Mouse (Mus musculus) forelimb bud, embryonic 11.5 days (tissue): Measurements from ENCODE around the gene Lrrc71.

ENCODE experiments used
- DNase-seq: peaks from one replicate; pipeline ENCODE4 v3.0.0-alpha.2; 2012; ENCODE audit warnings: low read depth, low spot score

Lrrc71 gene

DNA sequence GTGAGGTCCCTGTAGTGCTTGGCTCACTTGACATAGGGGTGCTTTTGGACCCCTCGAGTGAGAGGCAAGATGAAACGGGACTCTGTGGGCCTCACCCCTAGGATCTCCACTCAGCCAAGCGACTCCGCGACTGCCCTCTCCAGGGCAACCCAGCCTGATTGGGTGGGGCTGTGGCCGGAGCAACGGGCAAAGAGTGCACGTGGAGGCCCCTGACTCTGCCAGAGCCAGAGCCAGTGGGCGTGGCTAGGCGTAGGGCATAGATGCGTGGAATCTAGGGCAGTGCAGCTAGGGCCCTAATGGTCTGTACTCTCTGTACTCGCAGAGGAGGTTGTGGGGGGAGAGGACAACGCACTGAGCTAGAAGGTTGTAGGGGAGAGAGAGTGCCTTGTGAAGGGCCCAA lies at the start of gene Lrrc71:
Gene Lrrc71 (minus strand): TSS at position 195 of the 400 bp plus-strand sequence.
- DNase-seq: no peak

DNA sequence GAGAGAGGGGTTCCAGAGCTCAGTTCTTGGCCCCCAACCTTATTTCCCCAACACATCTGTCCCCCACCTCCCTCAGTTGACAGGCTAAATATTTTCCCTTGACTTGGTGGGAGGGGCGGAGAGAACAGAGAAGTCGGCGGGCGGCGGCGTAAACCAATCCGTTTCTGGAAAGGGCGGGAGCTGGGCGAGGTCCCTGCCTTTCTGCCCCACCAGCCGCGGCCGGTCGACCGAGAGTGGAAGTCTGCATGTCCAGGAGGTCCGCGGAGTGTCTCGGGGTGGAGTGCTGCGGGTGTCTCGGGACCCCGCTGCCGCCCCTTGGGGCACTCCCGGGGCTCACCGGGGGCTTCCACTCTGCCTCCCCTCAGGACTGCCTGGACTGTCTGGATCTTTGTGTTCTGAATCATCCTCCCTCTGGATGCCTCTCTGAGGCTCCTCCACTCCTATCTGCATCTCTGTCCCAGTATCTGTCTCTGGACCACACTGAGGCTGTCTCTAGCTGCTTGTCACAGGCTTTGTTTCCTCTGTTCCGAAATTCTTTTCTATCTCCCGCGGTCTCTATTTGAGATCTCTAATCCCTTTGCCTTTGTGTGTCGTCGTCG lies 48.4 kb upstream of the Lrrc71 start, which contains the start of gene Insrr:
Gene Insrr (plus strand): TSS at position 216 of the 599 bp plus-strand sequence.
- no peak for DNase-seq

DNA sequence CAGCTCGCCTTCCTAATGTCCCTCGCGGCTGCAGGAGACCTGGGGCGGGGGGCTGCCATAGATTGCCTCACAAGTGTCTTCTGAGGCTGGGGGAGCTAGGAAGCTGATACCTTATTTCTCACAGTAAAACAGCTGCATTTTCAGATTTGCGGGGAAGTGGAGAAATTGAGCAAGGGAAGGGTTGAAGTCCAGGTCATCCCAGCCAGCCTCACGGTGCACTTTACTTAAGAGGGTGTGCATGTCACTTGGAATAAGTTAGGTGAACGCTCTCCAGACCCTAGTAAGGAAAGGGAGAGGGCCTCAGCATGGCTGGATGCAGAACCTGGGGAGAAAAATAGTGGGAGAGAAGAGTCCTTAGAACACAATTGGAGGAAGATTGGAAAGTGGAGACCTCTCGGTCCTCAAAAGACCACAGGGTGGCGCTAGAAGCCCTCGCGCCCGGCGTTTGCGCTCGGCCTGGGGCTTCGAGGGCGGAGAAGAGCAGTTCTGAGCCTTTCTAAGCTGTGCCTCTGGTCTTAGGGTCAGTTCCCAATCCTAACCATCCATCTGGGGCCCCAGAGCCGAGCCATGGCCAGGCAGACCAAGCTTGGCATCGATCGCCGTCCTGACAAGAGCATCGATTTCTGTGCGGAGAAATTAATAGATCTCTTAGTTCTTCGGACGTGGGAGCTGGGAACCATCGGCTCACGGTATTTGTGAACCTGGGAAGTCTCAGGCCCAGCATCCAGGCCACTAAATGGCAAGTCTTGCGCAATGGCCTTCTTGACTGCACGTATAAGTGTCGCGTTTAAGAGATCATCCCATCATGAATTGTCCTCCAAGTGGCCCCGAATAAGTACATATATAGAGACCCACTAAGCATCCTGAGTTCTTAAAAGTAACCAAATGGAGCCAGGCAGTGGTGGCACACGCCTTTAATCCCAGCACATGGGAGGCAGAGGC lies 47.2 kb upstream of the Lrrc71 start:
- DNase-seq: peak; percentile 69

DNA sequence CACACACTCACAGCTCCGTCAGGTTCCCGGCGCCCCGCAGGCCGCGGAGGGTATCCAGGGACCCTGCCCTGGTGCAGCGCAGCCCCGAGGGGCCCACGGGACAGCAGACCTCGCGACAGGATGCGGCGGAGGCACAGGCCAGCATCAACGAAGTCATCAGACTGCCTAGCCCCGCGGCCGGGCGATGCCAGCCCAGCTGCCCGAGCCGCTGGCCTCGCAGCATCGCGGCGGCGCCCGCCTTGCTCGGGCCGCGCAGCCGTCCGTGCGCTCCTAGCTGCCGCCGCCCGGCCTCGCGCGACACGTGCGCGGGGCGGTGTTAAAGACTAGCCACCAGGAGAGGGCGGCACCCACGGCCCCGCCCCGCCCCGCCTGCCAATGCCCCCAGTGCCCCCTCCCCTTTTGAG lies 46.5 kb upstream of the Lrrc71 start, which contains the start of gene Ntrk1:
Gene Ntrk1 (minus strand): TSS at position 241 of the 404 bp plus-strand sequence.
- DNase-seq: no peak

DNA sequence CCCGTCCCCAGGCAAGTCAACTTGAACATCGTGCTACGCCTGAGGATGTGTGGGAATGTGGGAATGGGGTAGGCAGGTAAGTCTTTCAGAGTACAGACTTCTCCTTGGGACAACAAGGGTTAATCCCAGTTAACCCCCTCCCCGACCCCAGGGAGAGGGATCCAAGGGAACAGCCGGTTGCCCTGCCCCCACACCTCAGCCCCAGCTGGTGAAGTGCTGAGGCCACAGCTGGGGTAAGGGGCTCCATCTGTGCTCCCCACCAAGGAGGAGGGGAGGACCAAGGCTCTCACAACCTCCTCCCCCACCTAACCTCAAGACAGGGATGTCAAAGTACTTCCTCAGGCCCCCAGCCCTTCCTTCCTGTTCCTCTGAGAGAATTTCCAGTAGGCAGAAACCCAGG lies 41.3 kb upstream of the Lrrc71 start:
- no peak for DNase-seq

- DNase-seq: no peak
These were observed 40.8 kb upstream of the Lrrc71 start for GRCm38 (mm10) chr3:87789248-87789647.

DNA sequence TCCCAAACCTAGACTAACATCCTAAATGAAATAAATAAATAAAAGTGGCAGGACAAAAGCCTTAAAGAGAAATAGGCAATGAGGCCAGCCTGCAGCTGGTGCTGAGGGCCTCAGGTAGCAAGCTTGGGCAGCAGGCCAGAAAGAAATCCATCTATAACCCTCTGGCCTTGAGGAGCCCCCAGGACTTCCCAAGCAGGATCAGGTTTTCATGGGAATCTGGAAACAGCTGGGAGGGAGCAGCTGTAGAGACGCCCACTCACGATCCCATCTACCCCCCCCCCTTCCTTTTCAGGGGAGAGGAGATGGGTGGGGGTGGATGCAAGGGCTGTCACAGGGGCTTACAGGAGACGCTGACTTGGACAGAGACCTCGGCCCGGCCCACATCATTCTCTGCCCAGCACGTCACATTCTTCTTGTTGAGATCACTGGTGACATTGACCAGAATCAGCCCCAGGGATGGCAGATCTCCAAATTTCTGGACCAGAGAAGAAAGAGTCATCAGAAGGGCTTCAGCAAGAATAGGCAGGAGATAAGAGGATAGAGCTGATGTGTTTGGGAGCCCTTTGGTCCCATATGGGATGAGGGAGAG lies 37.3 kb upstream of the Lrrc71 start:
- no peak for DNase-seq

DNA sequence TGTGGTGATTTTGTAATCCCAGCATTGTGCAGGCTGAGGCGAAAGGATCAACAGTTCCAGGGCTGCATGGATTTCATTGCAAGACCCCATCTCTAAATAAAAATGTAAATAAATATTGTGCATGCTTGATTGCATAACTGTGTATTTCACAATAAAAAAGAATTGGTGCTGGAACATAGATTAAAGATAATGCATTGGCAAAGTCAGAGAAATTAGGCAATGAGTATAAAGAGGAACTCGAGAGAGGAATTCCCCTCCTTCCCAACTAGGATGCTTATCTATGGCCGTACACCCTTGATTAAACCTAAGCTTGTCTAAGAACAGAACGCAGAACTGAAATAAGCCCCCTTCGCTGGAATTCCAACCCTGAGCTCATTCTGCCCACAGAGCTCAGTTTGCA lies 36.7 kb upstream of the Lrrc71 start:
- DNase-seq: no peak

DNA sequence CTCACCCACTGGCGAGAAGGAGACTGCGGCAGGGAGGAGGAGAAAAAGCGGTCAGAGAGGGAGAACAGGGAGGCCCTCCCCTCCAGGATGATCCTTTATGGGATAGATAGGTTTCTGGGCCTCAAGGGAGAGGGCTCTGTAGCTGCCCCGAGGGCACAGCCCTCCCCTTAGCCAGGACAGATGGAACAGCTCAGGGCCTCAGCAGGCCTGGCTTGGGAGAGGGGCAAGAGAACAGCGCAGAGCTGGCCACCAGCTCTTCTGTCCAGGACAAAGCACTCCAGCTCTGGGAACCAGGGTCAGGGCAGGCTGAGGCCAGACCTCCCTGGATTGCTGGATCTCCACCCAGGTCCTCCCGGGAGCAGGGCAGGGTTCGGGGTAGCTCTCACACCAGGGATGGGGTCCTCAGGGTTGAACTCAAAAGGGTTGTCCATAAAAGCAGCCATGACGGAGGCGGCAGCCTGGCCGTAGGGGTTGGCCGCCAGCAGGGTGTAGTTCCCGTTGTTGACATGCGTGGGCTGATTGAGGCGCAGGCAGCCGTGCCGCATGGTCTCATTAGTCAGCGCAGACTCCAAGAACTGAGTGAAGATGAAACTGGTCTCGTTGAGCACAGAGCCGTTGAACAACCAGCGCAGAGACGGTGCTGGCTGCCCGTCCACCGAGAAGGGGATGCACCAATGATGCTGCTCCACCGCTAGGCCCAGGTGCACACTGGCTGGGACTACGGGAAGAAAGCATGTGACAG lies 35.0 kb upstream of the Lrrc71 start:
- no peak for DNase-seq

DNA sequence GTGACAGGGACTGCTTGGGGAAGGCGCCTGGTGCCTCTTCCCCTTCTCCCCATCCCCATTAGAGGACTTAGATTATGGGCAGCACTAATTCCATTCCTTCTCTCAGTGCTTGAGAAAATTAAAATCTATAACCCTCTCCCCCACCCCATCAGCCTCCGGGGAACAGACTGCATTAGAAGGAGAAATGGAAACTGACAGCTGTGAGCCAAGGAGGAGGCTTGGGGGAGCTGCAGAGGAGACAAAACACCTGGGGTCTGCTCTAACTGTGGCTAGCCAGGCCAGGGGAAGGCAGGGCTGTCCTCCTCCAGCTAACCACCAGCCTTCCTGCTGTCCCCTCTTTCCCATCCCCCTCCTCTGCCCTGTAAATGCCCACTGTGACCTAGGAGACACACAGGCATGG lies 30.7 kb upstream of the Lrrc71 start:
- DNase-seq: no peak

DNA sequence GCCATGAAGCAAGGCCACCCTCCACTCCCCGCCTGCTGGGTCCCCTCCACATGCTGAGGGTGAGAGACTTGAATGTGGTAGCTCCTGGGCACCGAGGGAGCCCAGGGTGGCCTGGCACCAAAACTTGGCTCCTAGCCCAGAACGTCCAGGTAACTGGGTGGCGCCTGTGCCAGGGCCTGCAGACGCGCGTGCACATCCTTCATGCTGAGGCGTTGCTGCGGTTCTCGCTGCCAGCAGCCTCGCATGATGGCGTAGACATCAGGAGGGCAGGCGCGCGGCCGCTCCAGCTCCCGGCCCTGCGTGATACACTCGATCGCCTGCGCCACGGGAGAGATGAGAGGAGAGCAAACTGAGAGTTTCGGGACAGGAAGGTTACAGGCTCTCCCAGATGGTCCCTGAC lies 29.9 kb upstream of the Lrrc71 start:
- DNase-seq: no peak

DNA sequence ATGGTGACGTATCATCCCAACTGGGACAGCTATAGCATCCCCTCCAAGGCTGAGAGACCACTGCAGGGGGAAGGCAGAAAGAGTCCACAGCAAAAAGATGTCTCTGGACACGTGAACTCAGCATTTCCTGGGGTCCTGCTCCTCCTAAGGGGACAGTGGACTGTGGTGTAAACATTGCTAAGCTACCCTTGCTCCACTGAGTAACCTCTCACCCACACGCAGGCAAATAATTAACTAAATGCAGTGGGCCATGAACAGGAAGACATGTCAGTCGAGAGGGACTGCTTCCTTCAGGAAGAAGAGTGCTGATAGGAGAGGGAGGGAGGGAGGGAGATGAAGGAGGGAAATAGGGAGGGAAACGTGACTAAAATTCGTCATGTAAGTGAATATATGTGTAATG lies 22.7 kb upstream of the Lrrc71 start:
- no peak for DNase-seq

GRCm38 (mm10) chr3:87770280-87770679 lies 21.9 kb upstream of the Lrrc71 start:
- peak; percentile 80 for DNase-seq

- DNase-seq: no peak
These were observed 21.1 kb upstream of the Lrrc71 start for GRCm38 (mm10) chr3:87769506-87769905.

DNA sequence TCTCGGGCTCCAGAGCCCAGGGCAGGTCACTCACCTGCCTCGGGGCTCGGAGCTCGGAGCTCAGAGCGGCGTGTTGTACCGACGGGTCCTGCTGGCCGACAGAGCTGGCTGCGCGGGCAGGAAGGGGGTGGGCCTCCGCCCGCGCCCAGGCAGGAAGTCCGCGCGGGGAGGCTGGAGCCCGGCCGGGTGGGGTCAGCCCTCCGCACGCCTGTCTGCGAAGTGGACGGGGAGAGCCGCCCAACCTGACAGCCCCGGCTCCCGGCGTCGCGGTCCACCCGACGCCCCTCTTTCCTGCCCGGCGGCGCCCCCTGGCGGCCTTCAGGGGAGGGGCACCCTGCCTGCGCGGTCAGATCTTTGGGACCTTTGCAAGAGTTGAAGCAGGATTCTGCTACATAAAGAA lies 20.4 kb upstream of the Lrrc71 start:
- peak; percentile 83 for DNase-seq

DNA sequence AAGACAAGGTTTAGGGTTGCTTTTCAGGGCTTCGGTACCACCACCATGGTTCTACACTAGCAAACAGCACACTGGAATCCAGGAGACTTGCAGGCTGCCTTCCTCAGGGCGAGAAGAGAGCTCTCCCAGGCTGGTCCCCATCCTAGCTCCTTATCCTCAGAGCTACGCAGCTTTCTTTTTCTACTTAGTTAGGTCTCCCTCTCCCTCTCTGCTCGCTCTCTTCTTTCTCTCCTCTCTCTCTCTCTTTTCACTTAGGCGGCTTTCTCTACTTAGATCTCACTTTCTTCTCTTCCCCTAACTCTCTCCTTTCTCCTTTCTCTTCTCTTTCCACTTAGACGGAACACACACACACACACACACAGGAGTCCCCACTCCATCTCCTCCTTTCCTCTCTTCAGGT lies 20.0 kb upstream of the Lrrc71 start:
- DNase-seq: no peak

GRCm38 (mm10) chr3:87767764-87768163 lies 19.3 kb upstream of the Lrrc71 start:
- no peak for DNase-seq

DNA sequence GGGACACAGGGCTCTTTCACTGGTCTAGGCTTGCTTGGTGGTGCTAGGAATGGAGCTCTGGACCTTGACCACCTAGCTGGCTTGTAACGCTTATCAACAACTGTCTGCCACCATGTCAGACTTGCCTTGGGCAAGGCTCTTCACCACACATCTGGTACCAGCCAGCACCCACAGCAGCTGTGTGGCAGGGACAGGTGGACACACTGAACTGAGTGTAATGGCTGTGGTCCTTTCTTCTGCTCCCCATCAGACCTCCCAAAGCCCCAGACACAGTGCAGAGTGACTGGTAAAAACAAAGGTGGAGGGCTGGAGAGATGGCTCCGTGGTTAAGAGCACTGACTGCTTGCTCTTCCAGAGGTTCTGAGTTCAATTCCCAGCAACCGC lies 17.9 kb upstream of the Lrrc71 start:
- DNase-seq: no peak

DNA sequence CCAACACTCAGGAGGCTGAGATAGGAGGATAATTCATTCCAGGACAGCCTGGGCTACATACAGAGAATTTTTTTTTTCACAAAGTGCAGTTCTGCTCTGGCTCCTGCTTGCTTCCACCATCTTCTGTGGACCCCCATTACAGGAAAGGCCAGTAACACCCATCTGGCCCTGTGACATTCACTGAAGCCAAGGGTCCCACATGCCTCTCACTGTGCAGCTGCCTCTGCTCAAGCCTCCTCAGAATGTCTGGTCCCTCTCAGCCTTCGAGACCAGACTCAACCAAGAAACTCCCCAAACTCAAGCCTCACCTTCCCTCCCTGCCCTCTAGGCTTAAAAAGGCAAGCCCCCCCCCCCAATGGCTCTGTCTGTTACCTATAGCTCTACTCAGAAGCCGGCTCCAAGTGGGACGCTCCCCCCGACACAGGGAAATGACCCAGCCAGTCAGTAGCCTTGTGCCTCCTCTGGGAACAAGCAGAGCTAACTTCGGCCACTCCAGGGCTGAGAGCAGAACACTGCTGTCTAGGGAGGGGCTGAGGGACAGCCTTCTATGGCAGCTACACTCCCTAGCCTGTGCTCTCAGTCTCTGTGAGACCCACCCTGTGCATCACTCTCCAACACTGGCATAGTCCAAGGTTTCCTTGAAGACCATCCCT lies 17.3 kb upstream of the Lrrc71 start:
- no peak for DNase-seq

GRCm38 (mm10) chr3:87765091-87765490 lies 16.7 kb upstream of the Lrrc71 start:
- DNase-seq: peak; percentile 53

GRCm38 (mm10) chr3:87764506-87764905 lies 16.1 kb upstream of the Lrrc71 start:
- DNase-seq: no peak
